Mouse (Mus musculus): ENCODE measurements around the gene Krt33b. TPM values are rescaled to one million over a fixed set of nuclear protein-coding genes. Genes with fewer than 3 reads are reported as not detected.

The Krt33b gene
- polyA plus RNA-seq, 1 experiment from 2014 or later = 0.30 TPM

- DNase-seq (ENCODE audit: low spot score) = no peak
Observed at GRCm38 (mm10) chr11:99993620-99994383, 35.9 kb downstream of the Krt33b start, which contains the start of gene Krtap17-1. Gene Krtap17-1, minus strand, starts transcription at chr11:99993994.

DNA sequence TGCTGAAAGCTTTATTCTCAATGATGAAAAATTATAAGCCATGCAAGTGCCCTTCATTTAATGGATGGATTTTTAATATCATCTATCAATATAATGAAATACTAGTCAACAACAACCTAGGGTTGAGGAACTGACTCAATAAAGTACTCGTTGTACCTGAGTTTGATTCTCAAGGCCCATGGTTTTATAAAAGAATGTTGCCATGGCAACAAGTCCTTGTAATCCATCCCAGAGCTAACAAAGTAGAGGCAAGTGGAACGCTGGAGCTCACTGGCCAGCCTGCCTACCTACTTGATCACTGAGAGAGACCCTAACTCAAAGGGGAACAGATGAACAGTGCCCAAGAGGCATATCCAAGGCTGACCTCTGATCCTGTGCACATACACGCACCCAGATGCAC is 39.1 kb downstream of the Krt33b start:
- DNase-seq (ENCODE audit: low spot score) = no peak

DNA sequence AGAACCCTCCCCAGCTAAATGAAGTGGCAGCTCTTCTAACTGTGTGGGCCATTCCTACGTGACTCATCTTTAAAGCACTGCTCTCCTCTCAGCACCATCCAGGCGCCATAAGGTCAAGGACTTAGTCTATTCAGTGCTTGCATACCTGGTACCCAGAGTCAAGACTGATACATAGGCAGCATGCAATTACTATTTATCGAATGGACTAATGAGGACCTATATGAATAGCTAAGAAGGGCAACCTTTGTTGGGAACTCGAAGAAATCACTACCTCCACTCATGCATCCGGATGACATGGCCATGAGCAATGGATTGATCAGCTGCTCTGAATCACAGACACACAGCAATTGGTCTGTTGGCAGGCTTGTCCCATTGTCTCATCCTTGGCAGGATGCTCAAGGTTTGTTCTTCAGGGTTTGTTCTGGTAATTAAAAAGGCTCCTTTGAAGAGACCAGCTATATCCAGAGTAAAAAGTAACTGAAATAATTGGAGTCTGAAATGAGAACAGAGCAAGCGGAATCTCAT is 39.7 kb downstream of the Krt33b start:
- DNase-seq (ENCODE audit: low spot score) = no peak

DNA sequence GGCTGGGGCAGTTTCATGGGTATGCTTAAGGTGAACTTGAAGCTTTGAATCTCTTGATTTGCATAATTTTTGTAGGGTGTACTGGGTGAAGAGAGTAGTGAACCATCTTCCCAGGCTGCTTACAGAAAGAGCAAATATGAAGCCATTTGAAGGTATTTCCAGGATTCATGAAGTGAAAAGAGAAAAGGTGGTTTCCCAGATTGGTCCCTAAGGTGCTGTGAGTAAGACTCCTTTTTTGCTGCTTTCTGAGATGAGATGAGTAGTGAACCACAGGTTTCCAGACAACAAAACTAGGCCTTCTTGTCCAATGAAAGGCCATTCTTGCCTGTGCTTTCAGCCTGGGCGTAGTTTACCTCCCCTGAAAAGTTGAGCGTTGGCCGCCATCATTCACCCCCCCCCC is 41.1 kb downstream of the Krt33b start:
- DNase-seq (ENCODE audit: low spot score) = no peak

DNA sequence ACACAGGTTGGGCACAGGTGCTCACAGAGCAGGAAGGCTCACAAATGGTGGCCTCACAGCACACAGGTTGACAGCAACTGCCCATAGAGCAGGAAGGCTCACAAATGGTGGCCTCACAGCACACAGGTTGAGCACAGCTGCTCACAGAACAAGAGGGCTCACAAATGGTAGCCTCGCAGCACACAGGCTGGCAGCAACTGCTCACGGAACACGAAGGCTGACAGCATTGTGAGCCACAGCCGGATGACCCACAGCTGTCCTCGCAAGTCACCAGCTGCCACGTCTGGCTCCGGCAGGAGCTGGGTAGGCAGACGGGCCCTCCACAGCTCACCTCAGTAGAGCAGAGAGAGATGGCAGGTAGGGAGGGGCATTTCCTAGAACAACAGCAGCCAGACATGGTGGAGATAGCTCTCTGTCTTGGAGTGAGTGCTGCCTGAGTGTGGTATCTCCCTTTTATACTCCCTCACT is 43.5 kb downstream of the Krt33b start, which contains the start of gene Krtap16-1:
Gene Krtap16-1, minus strand, starts transcription at position 418 of the 468 bp plus-strand sequence.
- no peak for DNase-seq (ENCODE audit: low spot score)

DNA sequence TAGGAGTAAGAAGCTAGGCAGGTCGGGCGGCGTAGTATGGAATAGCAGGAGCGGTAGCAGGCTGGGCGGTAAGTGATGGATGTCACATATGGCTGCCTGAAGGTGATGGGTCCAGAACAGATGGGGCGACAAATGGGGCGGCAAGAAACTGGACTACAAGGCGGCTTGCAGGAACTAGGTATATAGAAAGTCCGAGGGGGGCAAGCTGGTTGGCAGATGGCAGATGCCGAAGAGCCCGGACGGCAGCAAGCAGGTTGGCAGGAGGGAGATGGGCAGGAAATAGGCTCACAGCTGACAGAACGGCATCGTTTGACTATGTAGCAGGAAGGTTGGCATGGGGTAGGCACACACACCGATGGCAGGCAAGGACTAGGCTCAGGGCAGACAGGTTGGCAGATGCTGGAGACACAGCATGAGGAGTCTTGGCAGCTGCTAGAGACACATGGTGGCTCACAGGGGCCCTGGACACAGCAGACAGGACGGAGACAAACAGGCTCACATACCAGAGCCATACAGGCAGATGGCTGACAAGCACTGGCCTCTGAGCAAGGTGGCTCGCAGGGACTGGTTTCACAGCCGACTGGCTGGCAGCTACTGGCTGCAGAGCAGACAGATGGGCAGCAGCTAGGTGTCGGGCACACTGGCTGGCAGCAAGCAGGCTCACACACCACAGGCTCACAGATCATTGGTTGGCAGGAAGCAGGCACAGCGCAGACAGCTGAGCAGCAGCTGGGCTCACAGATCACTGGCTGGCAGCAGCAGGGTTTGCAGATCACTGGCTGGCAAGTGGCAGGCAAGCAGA is 44.2 kb downstream of the Krt33b start:
- DNase-seq (ENCODE audit: low spot score) = no peak

GRCm38 (mm10) chr11:99983442-99983841 is 46.2 kb downstream of the Krt33b start:
- DNase-seq (ENCODE audit: low spot score) = no peak

- DNase-seq (ENCODE audit: low spot score) = no peak
Observed at GRCm38 (mm10) chr11:99982731-99983130, 46.9 kb downstream of the Krt33b start.

- DNase-seq (ENCODE audit: low spot score) = no peak
Observed at GRCm38 (mm10) chr11:99978953-99979352, 50.7 kb downstream of the Krt33b start, which contains the start of gene Krtap29-1. Gene Krtap29-1, minus strand, starts transcription at chr11:99979053.

Other genes starting within 250 kb of the Krt33b start
- not detected in 2 replicates for gene Krtap4-8, start 249.2 kb downstream of the Krt33b start, polyA plus RNA-seq (2015; fragmentation: Nextera tagmentation; extraction: Ambion mirVana)
- gene Krtap4-9, start 244.7 kb downstream of the Krt33b start, polyA plus RNA-seq (2015; fragmentation: Nextera tagmentation; extraction: Ambion mirVana) = not detected in 2 replicates
- not detected in 2 replicates for gene Gm11596, start 236.4 kb downstream of the Krt33b start, polyA plus RNA-seq (2015; fragmentation: Nextera tagmentation; extraction: Ambion mirVana)
- gene Gm11569, start 230.9 kb downstream of the Krt33b start, polyA plus RNA-seq (2015; fragmentation: Nextera tagmentation; extraction: Ambion mirVana) = not detected in 2 replicates
- gene Gm11554, start 225.4 kb downstream of the Krt33b start, polyA plus RNA-seq (2015; fragmentation: Nextera tagmentation; extraction: Ambion mirVana) = not detected in 2 replicates
- gene Krtap4-13, start 220.0 kb downstream of the Krt33b start, polyA plus RNA-seq (2015; fragmentation: Nextera tagmentation; extraction: Ambion mirVana) = not detected in 2 replicates
- not detected in 2 replicates for gene Gm11564, start 214.2 kb downstream of the Krt33b start, polyA plus RNA-seq (2015; fragmentation: Nextera tagmentation; extraction: Ambion mirVana)
- not detected in 2 replicates for gene 2300003K06Rik, start 191.8 kb downstream of the Krt33b start, polyA plus RNA-seq (2015; fragmentation: Nextera tagmentation; extraction: Ambion mirVana)
- gene Krtap4-16, start 178.3 kb downstream of the Krt33b start, polyA plus RNA-seq (2015; fragmentation: Nextera tagmentation; extraction: Ambion mirVana) = not detected in 2 replicates
- not detected in 2 replicates for gene Gm11568, start 172.0 kb downstream of the Krt33b start, polyA plus RNA-seq (2015; fragmentation: Nextera tagmentation; extraction: Ambion mirVana)
- gene Gm11559, start 165.4 kb downstream of the Krt33b start, polyA plus RNA-seq (2015; fragmentation: Nextera tagmentation; extraction: Ambion mirVana) = not detected in 2 replicates
- gene Krtap9-1, start 156.5 kb downstream of the Krt33b start, polyA plus RNA-seq (2015; fragmentation: Nextera tagmentation; extraction: Ambion mirVana) = not detected in 2 replicates
- not detected in 2 replicates for gene Gm11567, start 150.7 kb downstream of the Krt33b start, polyA plus RNA-seq (2015; fragmentation: Nextera tagmentation; extraction: Ambion mirVana)
- gene Krtap31-1, start 121.9 kb downstream of the Krt33b start, polyA plus RNA-seq (2015; fragmentation: Nextera tagmentation; extraction: Ambion mirVana) = not detected in 2 replicates
- gene Gm11565, start 115.1 kb downstream of the Krt33b start, polyA plus RNA-seq (2015; fragmentation: Nextera tagmentation; extraction: Ambion mirVana) = 0.14 TPM in 1 of 2 replicates, not detected in the other
- not detected in 2 replicates for gene Krtap31-2, start 93.6 kb downstream of the Krt33b start, polyA plus RNA-seq (2015; fragmentation: Nextera tagmentation; extraction: Ambion mirVana)
- not detected in 2 replicates for gene Krtap9-5, start 81.4 kb downstream of the Krt33b start, polyA plus RNA-seq (2015; fragmentation: Nextera tagmentation; extraction: Ambion mirVana)
- gene Krtap29-1, start 50.8 kb downstream of the Krt33b start, polyA plus RNA-seq (2015; fragmentation: Nextera tagmentation; extraction: Ambion mirVana) = not detected in 2 replicates
- gene Krtap16-1, start 43.3 kb downstream of the Krt33b start, polyA plus RNA-seq (2015; fragmentation: Nextera tagmentation; extraction: Ambion mirVana) = not detected in 2 replicates
- gene Krtap17-1, start 35.9 kb downstream of the Krt33b start, polyA plus RNA-seq (2015; fragmentation: Nextera tagmentation; extraction: Ambion mirVana) = 0.23 TPM in 1 of 2 replicates, not detected in the other
- gene Krt33a, start 13.7 kb downstream of the Krt33b start, polyA plus RNA-seq (2015; fragmentation: Nextera tagmentation; extraction: Ambion mirVana) = 0.10 and 0.29 TPM in 2 replicates
- 0.10 TPM in 1 of 2 replicates, not detected in the other for gene Krt34, start 11.7 kb upstream of the Krt33b start, polyA plus RNA-seq (2015; fragmentation: Nextera tagmentation; extraction: Ambion mirVana)
- 0.12 and 0.14 TPM in 2 replicates for gene Krt31, start 20.7 kb upstream of the Krt33b start, polyA plus RNA-seq (2015; fragmentation: Nextera tagmentation; extraction: Ambion mirVana)
- gene Krt32, start 58.4 kb upstream of the Krt33b start, polyA plus RNA-seq (2015; fragmentation: Nextera tagmentation; extraction: Ambion mirVana) = 0.13 and 0.18 TPM in 2 replicates
- gene Krt35, start 66.4 kb upstream of the Krt33b start, polyA plus RNA-seq (2015; fragmentation: Nextera tagmentation; extraction: Ambion mirVana) = 0.06 and 0.16 TPM in 2 replicates
- 0.24 and 0.29 TPM in 2 replicates for gene Krt36, start 75.8 kb upstream of the Krt33b start, polyA plus RNA-seq (2015; fragmentation: Nextera tagmentation; extraction: Ambion mirVana)
- gene Krt13, start 91.7 kb upstream of the Krt33b start, polyA plus RNA-seq (2015; fragmentation: Nextera tagmentation; extraction: Ambion mirVana) = 0.66 and 18.2 TPM in 2 replicates
- 5.2 and 35.5 TPM in 2 replicates for gene Krt15, start 106.1 kb upstream of the Krt33b start, polyA plus RNA-seq (2015; fragmentation: Nextera tagmentation; extraction: Ambion mirVana)
- 10.2 and 19.1 TPM in 2 replicates for gene Krt19, start 118.8 kb upstream of the Krt33b start, polyA plus RNA-seq (2015; fragmentation: Nextera tagmentation; extraction: Ambion mirVana)
- 0.08 and 0.10 TPM in 2 replicates for gene Krt9, start 163.4 kb upstream of the Krt33b start, polyA plus RNA-seq (2015; fragmentation: Nextera tagmentation; extraction: Ambion mirVana)
- gene Krt14, start 177.7 kb upstream of the Krt33b start, polyA plus RNA-seq (2015; fragmentation: Nextera tagmentation; extraction: Ambion mirVana) = 40.8 and 47.9 TPM in 2 replicates
- 2.5 and 2.7 TPM in 2 replicates for gene Krt16, start 219.0 kb upstream of the Krt33b start, polyA plus RNA-seq (2015; fragmentation: Nextera tagmentation; extraction: Ambion mirVana)
- gene Krt17, start 231.2 kb upstream of the Krt33b start, polyA plus RNA-seq (2015; fragmentation: Nextera tagmentation; extraction: Ambion mirVana) = 436 and 450 TPM in 2 replicates
- gene Krt42, start 240.0 kb upstream of the Krt33b start, polyA plus RNA-seq (2015; fragmentation: Nextera tagmentation; extraction: Ambion mirVana) = 0.35 and 0.46 TPM in 2 replicates

Measured in thymus, postnatal 0 days (tissue).